Mouse (Mus musculus) inflammation-experienced regulatory T-cells, adult 6 months (primary cell): ENCODE data around the gene Pole2. TPM values are rescaled to one million over a fixed set of nuclear protein-coding genes. Genes with fewer than 3 reads are reported as not detected.

ENCODE experiments used
- ATAC-seq: one replicate; pipeline ENCODE4 v1.8.0; 2017
- polyA plus RNA-seq, 3 experiments: library from polyadenylated mRNA; unstranded; fragments of 100-300 nt; shearing (Covaris generic); gene quantifications; one replicate each; pipeline ENCODE4 v1.2.1; 2017

Pole2 gene
- polyA plus RNA-seq, result 10 to 100 TPM in 1 of 3 experiments, 1 to 10 TPM in 2; 5.1 to 22.6 (median 7.6) TPM

GRCm38 (mm10) chr12:69227776-69228466 lies at the start of gene Pole2:
Pole2 (minus strand) TSS chr12:69228195.
- peak; percentile 93 for ATAC-seq

DNA sequence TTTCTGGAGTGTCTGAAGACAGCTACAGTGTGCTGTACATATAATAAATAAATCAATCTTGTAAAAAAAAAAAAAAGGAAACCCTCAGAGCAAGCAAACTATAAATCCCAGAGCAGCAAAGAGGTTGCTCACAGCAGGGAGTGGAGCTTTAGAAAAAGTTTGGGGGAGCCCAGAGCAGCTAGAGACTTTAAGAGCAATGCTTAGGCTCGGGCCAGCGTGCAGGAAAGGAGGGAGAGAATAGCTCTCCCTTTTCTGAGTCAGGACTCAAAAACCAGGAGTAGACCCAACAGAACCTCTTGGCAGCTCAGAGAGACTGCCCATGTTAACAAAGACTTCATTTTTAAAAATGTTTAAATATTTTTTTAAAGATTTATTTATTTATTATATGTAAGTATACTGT lies 41.0 kb upstream of the Pole2 start:
- ATAC-seq, result no peak

DNA sequence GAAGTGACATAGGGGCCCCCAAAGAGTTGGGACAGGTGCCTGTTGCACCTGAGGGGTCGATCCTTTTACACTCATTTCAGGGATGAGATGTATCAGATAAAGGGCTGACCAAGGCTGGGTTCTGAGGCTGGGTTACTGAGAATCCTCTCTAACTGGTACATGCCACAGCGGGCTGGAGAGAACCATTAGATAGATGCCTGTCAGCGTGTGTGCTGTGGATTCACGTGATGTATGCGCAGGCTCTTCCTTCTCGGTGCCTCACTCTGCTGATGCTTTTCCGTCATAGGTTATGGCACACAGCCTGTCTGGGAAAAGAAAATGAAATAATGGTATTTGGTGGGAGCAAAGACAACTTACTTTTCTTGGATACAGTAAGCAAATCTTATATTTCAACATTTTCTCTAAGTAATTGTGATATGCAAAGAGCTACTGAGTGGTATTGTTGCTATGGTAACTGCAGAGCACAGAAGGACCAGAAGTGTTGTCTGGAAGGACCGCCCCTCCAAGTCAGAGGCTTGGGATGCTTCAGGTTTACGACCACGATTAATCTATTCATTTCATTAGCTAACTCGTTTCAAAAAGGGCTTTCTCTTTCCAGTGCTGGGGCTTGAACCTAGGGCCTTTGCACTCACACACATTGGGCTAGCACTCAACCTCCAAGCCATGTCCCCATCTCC lies 40.1 kb upstream of the Pole2 start:
- ATAC-seq, result no peak

DNA sequence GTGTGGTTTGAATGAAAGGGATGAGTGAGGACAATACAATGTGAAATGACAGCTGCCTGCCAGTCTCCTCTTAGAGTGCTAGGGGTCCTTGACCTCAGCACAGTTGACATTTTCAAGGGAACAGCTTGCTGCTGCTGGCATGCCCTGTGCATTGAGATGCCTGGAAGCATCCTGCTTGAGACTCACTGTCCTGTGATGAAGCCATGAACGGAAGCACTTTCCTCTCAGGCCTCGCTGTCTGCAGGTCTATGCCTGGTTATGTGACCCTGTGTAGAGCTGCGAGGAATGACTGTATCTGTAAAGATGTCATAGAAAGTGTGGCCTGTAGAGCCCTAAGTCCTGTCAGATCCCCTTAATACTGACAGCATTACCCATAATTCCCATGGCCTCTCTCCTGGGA lies 37.0 kb upstream of the Pole2 start:
- ATAC-seq, result no peak

GRCm38 (mm10) chr12:69262251-69262650 lies 34.3 kb upstream of the Pole2 start:
- ATAC-seq, result no peak

- ATAC-seq, result peak; percentile 99
Observed at GRCm38 (mm10) chr12:69257836-69258235, 29.8 kb upstream of the Pole2 start.

- no peak for ATAC-seq
Observed at GRCm38 (mm10) chr12:69253806-69254205, 25.8 kb upstream of the Pole2 start.

- no peak for ATAC-seq
Observed at GRCm38 (mm10) chr12:69250756-69251155, 22.8 kb upstream of the Pole2 start.

DNA sequence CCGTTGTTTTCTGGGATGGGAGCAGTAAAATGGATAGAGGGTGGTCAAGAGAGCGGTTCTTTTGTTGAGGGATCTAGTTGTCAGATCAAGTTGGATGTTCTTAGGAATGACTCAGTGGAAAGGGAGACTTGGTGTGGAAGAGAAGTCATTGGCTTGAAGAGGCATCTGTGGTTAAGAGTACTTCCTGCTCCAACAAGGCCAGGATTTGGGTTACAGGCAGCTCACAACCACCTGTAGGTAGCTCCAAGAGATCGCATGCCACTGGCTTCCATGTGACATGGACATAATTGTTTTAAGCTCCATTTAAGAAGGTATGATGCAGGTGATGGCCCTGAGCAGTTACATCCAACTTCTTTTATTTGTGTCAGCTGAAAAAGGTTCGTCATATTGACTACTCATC lies 21.8 kb upstream of the Pole2 start:
- no peak for ATAC-seq

GRCm38 (mm10) chr12:69241771-69242431 lies 13.9 kb upstream of the Pole2 start:
- peak; percentile 80 for ATAC-seq

GRCm38 (mm10) chr12:69241405-69241770 lies 13.4 kb upstream of the Pole2 start:
- ATAC-seq, result peak; percentile 30

DNA sequence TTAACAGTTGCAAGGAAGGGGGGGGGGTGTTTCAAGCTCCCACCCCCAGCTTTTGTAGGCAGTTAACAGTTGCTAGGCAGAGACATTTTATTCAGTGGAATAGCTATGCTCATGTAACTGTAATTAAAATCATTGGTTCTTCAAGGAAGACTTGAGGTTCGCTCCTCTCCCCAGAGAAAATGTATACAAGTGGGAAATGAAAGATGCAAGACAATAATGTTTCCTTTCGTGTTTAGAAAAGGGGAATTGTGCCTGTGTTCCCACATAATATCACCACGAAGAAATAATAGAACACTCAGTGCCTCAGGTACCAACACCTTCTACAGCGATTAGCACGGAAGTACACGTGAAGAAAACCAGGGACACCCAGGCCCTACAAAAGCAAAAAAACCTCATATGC lies 12.9 kb upstream of the Pole2 start, which contains the start of gene Klhdc1:
Gene Klhdc1, plus strand, starts transcription at position 301 of the 400 bp plus-strand sequence.
- ATAC-seq, result peak; percentile 7

GRCm38 (mm10) chr12:69238284-69238683 lies 10.3 kb upstream of the Pole2 start:
- ATAC-seq, result no peak

GRCm38 (mm10) chr12:69235782-69236181 lies 7.8 kb upstream of the Pole2 start:
- no peak for ATAC-seq

GRCm38 (mm10) chr12:69229251-69229650 lies 1.3 kb upstream of the Pole2 start:
- peak; percentile 34 for ATAC-seq

DNA sequence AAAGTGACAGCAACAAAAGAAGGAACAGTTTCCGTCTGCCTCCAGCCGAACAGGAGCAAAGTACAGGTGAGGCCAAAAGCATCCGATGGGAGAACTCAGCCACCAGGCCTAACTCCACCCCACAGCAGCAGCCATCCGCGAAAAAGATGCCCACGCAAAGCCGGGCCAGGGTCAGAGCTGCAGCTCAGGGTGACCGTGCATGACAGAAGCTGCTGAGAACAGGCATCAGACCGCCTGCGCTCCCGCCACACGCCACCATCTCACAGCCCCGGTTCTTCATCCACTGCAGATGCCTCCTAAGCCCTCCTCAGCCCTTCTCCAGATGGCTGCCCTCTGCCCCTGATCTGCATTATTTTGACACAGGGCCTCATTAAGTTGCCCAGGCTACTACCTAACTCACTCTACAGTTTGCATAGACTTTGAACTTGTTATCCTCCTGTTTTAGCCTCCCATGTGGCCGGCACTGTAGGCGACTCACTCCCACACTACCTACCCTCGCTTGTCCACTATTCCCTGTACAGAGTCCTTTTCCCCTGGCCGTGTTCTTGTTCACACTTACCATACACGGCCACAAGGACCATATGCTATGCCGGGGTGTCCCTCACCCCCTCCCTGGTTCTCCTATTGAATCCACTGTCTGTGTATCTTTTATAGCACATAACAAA lies 7.2 kb downstream of the Pole2 start:
- ATAC-seq, result no peak

DNA sequence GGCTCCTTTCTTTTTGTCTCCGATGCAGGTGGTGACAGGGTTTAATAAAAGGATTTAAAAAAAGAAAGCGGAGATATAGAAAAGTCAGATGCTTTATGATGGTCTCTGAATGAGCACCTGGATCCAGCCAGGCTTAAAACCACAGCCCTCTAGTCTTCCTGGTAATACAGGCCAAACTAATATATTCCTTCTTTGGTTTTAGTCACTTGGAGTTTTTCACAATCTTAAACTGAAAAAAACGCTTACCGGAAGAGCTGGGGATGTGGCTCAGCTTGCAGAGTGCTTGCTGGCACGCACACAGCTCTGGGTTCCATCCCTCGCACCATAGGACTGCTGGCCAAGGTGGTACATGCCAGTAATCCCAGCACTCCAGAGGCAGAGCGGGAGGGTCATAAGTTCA lies 11.4 kb downstream of the Pole2 start:
- no peak for ATAC-seq

- ATAC-seq, result no peak
Observed at GRCm38 (mm10) chr12:69215000-69215785, 12.8 kb downstream of the Pole2 start.

DNA sequence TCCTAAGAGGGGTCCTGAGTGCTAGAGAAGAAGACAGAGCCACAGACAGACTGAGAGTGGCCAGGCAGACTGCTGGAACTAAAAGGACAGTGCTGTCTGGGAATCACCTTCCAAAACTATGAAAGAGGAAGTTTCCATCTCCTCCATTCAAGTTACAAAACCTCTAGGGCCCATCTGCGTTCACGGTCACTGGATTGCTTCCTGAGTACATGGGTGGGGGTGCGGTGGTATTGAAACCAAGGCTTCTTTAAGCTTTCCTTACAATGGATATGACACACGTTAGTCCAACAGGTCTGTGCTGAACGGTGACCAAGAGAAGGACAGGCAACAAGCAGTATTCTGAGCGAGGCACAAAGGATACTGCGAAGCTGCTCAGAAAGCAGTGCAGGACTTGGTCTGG lies 13.6 kb downstream of the Pole2 start:
- no peak for ATAC-seq

DNA sequence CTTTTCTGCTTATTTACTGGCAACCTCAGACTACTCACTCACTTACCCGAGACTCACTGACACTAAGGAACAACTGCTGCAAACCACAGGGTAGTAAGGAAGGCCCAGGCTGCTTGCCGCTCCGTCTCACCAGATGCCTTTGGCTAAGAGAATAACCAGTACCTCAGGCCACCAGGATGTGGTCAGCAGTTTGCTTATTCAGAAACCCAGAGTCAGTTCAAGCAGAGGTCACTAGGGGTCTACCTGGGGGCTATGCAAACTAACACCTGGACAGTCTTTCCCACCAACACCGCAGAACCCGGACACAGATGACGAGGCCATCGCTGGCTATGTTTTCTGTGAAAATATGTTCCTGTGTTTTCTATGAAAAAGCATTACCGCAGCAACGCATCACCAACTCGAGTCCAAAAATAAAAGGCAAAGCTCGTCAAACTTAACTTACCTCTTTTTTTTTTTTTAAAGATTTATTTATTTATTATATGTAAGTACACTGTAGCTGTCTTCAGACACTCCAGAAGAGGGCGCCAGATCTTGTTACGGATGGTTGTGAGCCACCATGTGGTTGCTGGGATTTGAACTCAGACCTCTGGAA lies 14.7 kb downstream of the Pole2 start:
- no peak for ATAC-seq

DNA sequence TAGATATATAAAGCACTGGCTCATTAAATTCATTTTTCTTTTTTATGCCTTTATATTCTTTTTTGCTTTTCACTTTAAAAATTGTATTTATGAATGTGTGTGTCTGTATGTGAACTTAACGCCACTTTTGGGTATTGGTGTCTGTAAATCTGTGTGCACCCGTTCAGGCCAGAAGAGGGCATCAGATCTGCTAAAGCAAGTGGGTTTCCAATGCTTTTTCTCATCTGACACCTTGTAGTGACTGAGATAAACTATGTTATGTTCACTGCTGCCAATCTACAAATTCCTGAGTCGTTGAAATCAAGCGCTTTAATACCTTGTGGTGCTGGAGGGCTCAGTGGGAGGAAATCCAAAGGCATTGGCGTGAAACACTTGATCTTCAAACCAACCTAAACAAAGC lies 16.9 kb downstream of the Pole2 start:
- ATAC-seq, result no peak
